Mouse (Mus musculus) ES-E14 (cell line): ENCODE measurements around the gene Gxylt2.

Source experiments
- HCFC1 ChIP-seq: IDR thresholded peaks from 2 replicates; pipeline ENCODE4 v1.6.1; 2012; ENCODE audit warnings: low read length, inconsistent platforms, borderline replicate concordance; ENCODE audit not compliant: insufficient read depth
- ZC3H11A ChIP-seq: IDR thresholded peaks from 2 replicates; pipeline ENCODE4 v1.6.1; 2012; ENCODE audit warnings: low read depth, mild to moderate bottlenecking, inconsistent platforms, low read length, borderline replicate concordance
- ZNF384 ChIP-seq: IDR thresholded peaks from 2 replicates; pipeline ENCODE4 v1.6.1; 2012; ENCODE audit warnings: low read depth, low read length, inconsistent platforms

GRCm38 (mm10) chr6:100720098-100720501 is 15.6 kb downstream of the Gxylt2 start:
- TF ChIP-seq HCFC1, result no peak
- TF ChIP-seq ZNF384, result no peak
- TF ChIP-seq ZC3H11A, result no peak
